Mouse (Mus musculus) thymus, postnatal 0 days (tissue): ENCODE measurements around the gene Ifit1bl2. TPM values are rescaled to one million over a fixed set of nuclear protein-coding genes. Genes with fewer than 3 reads are reported as not detected.
A peak's percentile ranks its signal among the peaks of the same experiment; 100 is the strongest.
"Not testable (repeated sequence)": the region's sequence is repeated elsewhere in the genome, so short reads cannot be mapped to it uniquely, and the experiment has no call there.

Experiments
- DNase-seq: peaks from one replicate; pipeline ENCODE4 v3.0.0-alpha.2; 2015; ENCODE audit warnings: low spot score
- polyA plus RNA-seq: library from polyadenylated mRNA; unstranded; fragments of >200 nt; fragmentation: Nextera tagmentation; extraction: Ambion mirVana; gene quantifications from 2 replicates; pipeline ENCODE4 v1.2.1, GENCODE M21; 2015

Gene Ifit1bl2
- polyA plus RNA-seq, result 0.14 and 0.21 TPM in 2 replicates

GRCm38 (mm10) chr19:34640623-34641022, at the start of gene Ifit1bl2, which contains the start of gene Ifit1:
Ifit1bl2 (minus strand) TSS chr19:34640743.
Ifit1 (plus strand) TSS chr19:34640871.
- peak; percentile 39 for DNase-seq

- DNase-seq, result no peak
Measured at GRCm38 (mm10) chr19:34685530-34685929, 45.0 kb upstream of the Ifit1bl2 start.

GRCm38 (mm10) chr19:34684857-34685256, 44.3 kb upstream of the Ifit1bl2 start:
- DNase-seq, result peak; percentile 19

GRCm38 (mm10) chr19:34678428-34678827, 37.9 kb upstream of the Ifit1bl2 start:
- no peak for DNase-seq

- DNase-seq, result no peak
Measured at GRCm38 (mm10) chr19:34673476-34673875, 32.9 kb upstream of the Ifit1bl2 start.

GRCm38 (mm10) chr19:34666127-34666526, 25.6 kb upstream of the Ifit1bl2 start:
- peak; percentile 78 for DNase-seq

- no peak for DNase-seq
Measured at GRCm38 (mm10) chr19:34662740-34663139, 22.2 kb upstream of the Ifit1bl2 start.

GRCm38 (mm10) chr19:34662067-34662507, 21.5 kb upstream of the Ifit1bl2 start:
- peak; percentile 67 for DNase-seq

- no peak for DNase-seq
Measured at GRCm38 (mm10) chr19:34656511-34657298, 16.2 kb upstream of the Ifit1bl2 start.

- DNase-seq, result no peak
Measured at GRCm38 (mm10) chr19:34655227-34655805, 14.8 kb upstream of the Ifit1bl2 start.

- no peak for DNase-seq
Measured at GRCm38 (mm10) chr19:34650997-34651396, 10.5 kb upstream of the Ifit1bl2 start.

GRCm38 (mm10) chr19:34650276-34650675, 9.7 kb upstream of the Ifit1bl2 start:
- DNase-seq, result no peak

GRCm38 (mm10) chr19:34647630-34648029, 7.1 kb upstream of the Ifit1bl2 start:
- DNase-seq, result not testable (repeated sequence)

- no peak for DNase-seq
Measured at GRCm38 (mm10) chr19:34642616-34643015, 2.1 kb upstream of the Ifit1bl2 start.

- peak; percentile 45 for DNase-seq
Measured at GRCm38 (mm10) chr19:34636933-34637557, 3.5 kb downstream of the Ifit1bl2 start.

- no peak for DNase-seq
Measured at GRCm38 (mm10) chr19:34633484-34633883, 7.1 kb downstream of the Ifit1bl2 start.

GRCm38 (mm10) chr19:34631487-34631886, 9.1 kb downstream of the Ifit1bl2 start:
- no peak for DNase-seq

- DNase-seq, result no peak
Measured at GRCm38 (mm10) chr19:34627496-34627895, 13.0 kb downstream of the Ifit1bl2 start.

GRCm38 (mm10) chr19:34624663-34625062, 15.9 kb downstream of the Ifit1bl2 start:
- no peak for DNase-seq

- DNase-seq, result no peak
Measured at GRCm38 (mm10) chr19:34623781-34624180, 16.8 kb downstream of the Ifit1bl2 start.

- no peak for DNase-seq
Measured at GRCm38 (mm10) chr19:34620871-34621270, 19.7 kb downstream of the Ifit1bl2 start.
